Mouse (Mus musculus) urinary bladder, postnatal 25 days (tissue): ENCODE results near the gene Gpatch2.

ENCODE experiments used
- DNase-seq: peaks from one replicate; pipeline ENCODE4 v3.0.0; 2022; ENCODE audit warnings: low spot score

Gene Gpatch2

DNA sequence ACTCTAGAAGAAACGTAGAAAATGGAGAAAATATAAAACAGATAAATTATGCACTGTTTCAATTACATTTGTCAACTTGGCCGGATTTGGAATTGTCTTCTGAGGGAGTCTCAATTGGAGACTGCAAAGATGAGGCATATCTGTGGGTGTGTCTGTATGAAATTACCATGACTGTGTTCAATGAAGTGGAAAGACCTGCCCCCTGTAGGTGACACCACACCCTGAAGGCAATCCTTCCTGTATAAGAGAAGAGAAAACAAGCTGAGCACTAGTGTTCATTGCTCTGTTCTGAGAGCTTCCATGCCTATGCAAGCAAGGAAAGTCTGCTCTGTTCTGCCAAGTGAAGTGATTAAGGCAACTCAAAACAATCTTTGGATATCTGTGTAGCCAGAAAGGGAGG, 153.7 kb downstream of the Gpatch2 start:
- DNase-seq = no peak

DNA sequence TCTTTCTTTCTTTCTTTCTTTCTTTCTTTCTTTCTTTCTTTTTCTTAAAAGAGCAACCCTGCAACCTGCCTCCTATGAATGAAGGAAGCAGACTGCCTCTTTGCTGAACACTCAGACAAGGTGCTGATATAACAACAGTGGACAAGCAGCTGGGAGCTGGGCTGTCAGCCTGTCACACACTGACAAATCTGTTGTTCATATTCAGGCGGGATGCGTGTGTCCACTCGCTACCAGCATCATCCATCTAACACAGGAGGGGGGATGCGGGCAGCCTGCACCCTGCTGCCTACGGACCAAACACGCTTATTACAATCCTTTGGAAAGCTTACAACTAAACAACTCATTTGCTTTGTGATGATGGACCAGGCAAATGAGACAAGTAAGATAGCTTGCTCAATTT, 158.2 kb downstream of the Gpatch2 start:
- no peak for DNase-seq

DNA sequence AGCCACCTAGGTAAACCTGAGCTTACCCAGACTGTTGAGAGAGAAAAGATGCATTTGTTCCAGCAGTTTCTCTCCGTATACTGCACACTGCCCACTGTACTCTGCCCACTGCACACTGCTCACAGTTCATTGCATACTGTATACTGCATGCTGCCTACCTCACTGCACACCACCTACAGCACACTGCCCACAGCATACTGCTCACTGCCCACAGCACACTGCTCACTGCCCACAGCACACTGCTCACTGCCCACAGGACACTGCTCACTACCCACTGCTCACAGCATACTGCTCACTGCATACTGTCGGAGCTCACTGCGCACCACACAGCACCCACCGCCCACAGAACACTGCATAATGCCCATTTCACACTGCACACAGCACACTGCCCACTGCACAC, 159.1 kb downstream of the Gpatch2 start:
- no peak for DNase-seq

DNA sequence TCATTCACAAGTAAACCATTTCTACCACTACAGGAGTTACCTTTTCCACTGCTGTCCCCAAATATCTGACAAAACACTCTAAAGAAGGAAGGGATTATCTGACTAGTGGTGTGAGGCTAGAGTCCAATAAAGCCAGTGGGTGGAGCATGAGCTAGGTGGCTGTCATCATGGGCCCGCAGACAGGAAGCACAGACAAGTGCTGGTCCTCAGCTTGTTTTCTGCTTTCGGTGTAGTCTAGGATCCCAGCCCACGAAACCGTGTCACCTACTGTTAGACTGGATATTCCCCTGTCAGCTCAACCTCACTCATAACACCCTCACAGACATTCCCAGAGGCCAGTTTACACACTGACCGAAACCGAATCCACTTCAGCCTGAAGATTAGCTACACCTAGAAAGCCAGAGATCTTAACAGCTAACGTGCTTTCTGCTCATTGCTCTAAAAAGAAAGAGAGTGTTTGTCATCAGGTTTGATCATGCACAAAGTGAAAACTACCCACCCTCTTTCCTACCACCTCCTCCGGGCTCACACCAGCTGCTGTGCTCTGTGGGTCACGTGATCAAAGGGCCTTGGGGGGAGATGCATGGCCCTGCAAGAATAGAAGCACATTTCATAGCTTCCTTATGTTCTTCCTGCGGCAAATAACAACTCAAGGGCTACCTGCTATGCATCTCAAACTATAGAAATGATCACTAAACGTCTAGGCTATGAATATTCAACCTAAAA, 161.8 kb downstream of the Gpatch2 start:
- no peak for DNase-seq

GRCm38 (mm10) chr1:187377865-187378524, 162.7 kb downstream of the Gpatch2 start:
- DNase-seq = no peak

DNA sequence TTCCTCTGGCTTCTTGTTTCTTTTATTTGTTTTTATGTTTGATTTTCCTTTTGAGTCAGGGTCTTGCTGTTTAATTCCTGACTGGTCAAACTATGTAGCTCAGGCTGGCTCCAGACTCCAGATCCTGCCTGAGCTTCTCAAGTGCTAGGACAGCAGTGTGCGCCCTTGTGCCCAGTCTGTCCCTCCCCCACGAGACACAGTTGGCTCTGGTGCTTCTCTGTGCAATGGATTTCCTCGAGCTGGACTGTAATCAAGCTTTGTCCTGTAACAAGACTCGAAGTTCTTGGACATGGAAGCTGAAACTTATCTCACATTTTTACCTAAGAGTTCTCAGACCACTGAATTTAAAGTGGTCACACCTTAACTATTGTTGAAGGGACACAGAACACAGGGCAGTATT, 174.2 kb downstream of the Gpatch2 start:
- DNase-seq = no peak

GRCm38 (mm10) chr1:187400834-187401233, 185.5 kb downstream of the Gpatch2 start:
- DNase-seq = no peak
